ENCODE assay signal across 21 mouse cellular contexts in the genomic region with DNA sequence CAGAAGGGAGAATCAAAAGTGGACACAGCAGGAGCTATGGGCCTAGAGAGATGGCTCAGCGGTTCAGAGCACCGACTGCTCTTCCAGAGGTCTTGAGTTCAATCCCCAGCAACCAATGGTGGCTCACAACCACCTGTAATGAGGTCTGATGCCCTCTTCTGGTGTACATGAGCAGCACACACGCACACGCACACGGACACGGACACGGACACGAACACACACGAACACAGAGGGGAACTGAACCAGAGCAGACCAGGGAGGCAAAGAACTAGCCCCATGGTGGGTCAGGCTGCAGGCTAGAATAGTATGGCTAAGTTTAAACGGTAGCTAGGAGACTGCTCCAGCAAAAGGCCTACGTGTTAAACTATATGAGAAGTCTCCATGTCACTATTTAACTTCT. TPM values are rescaled to one million over a fixed set of nuclear protein-coding genes. Genes with fewer than 3 reads are reported as not detected.
DNase-seq lines count a peak whose midpoint lies in the region; ATAC-seq and TF ChIP-seq lines count a peak whose summit lies in the region.
"Had no signal": no experiment of that assay in that cellular context is flagged by ENCODE, and none has a peak within 500 bp of the region (broad histone marks: within the 10 kb centered on the region; RNA-seq: fewer than 3 reads in every experiment).

No protein-coding gene starts in this region.

- no peak overlapping the region for H3K4me2 ChIP-seq in liver, embryonic 12.5 days
- H3K4me2 ChIP-seq in midbrain, postnatal 0 days (ENCODE audit: low read depth, low read length, poor library complexity, severe bottlenecking), result no peak overlapping the region
- no peak overlapping the region for H3K4me2 ChIP-seq in midbrain, embryonic 15.5 days
- H3K4me2 ChIP-seq in intestine, embryonic 15.5 days (replicated peaks), result no peak overlapping the region
- H3K4me2 ChIP-seq: embryonic facial prominence, embryonic 13.5 days; forebrain, embryonic 13.5 days; heart, embryonic 12.5 days; hindbrain, embryonic 14.5 days had no signal

- no peaks in the 10 kb centered on the region for H3K27me3 ChIP-seq in cerebellum, adult 2 months (ENCODE audit: control insufficient read depth, insufficient read depth, low read length)
- H3K27me3 ChIP-seq in liver, adult 2 months (ENCODE audit: control insufficient read depth, insufficient read depth, low read length), result no peaks in the 10 kb centered on the region
- no peaks in the 10 kb centered on the region for H3K27me3 ChIP-seq in liver, embryonic 12.5 days (replicated peaks)
- no peaks in the 10 kb centered on the region for H3K27me3 ChIP-seq in midbrain, postnatal 0 days (ENCODE audit: insufficient read depth, low read length)
- no peaks in the 10 kb centered on the region for H3K27me3 ChIP-seq in midbrain, embryonic 15.5 days (replicated peaks)
- no peaks in the 10 kb centered on the region for H3K27me3 ChIP-seq in intestine, embryonic 15.5 days (replicated peaks)
- H3K27me3 ChIP-seq: embryonic facial prominence, embryonic 13.5 days; forebrain, embryonic 13.5 days; heart, embryonic 12.5 days; Patski had no signal

- 0 out of 2 replicates have a peak, but pooled peaks have one; percentile 2 for TF ChIP-seq CTCF in cerebellum, adult 2 months (IDR thresholded peaks at IDR 0.05; ENCODE audit: borderline replicate concordance, insufficient read depth, low read depth, low read length)
- 0 out of 2 replicates have a peak, but pooled peaks have one; percentile 3 for TF ChIP-seq CTCF in liver, adult 2 months (IDR thresholded peaks at IDR 0.05; ENCODE audit: low read depth, low read length)
- TF ChIP-seq CTCF in midbrain, postnatal 0 days (IDR thresholded peaks at IDR 0.05), result 0 out of 2 replicates have a peak, but pooled peaks have one; percentile 7

- no peak for DNase-seq in cerebellum, adult 2 months
- no peak for DNase-seq in cerebellum, postnatal 25 days
- no peak for DNase-seq in liver, adult 2 months (ENCODE audit: extremely low read depth, low read depth, low spot score)
- no peak for DNase-seq in midbrain, postnatal 0 days (ENCODE audit: low spot score)
- DNase-seq: adrenal gland, adult 8-10 months; adrenal gland, postnatal 36 days; B cell, adult 2 months; cerebellum, adult 8-10 months; cerebellum, postnatal 14 days; forebrain, postnatal 0 days; gastrocnemius, adult 2 months; gastrocnemius, postnatal 25 days had no signal

- no peak for ATAC-seq in liver, embryonic 12.5 days
- no peak for ATAC-seq in midbrain, postnatal 0 days (ENCODE audit: low FRiP score)
- ATAC-seq in midbrain, embryonic 15.5 days (replicated peaks), result no peak
- ATAC-seq in intestine, embryonic 15.5 days, result no peak
- ATAC-seq: forebrain, embryonic 13.5 days; forebrain, postnatal 0 days; Patski had no signal

- H3K79me2 ChIP-seq in liver, adult 2 months (ENCODE audit: control insufficient read depth, insufficient read depth, low read length), result no peaks in the 10 kb centered on the region

- H3K27ac ChIP-seq in cerebellum, adult 2 months (ENCODE audit: insufficient read depth, low read length), result no peak overlapping the region
- H3K27ac ChIP-seq in liver, adult 2 months (replicated peaks; ENCODE audit: insufficient read depth, low read depth, low read length), result no peak overlapping the region
- no peak overlapping the region for H3K27ac ChIP-seq in liver, embryonic 12.5 days
- no peak overlapping the region for H3K27ac ChIP-seq in midbrain, postnatal 0 days (ENCODE audit: low read depth, low read length)
- H3K27ac ChIP-seq in midbrain, embryonic 15.5 days, result no peak overlapping the region
- no peak overlapping the region for H3K27ac ChIP-seq in intestine, embryonic 15.5 days
- H3K27ac ChIP-seq: embryonic facial prominence, embryonic 13.5 days; forebrain, embryonic 13.5 days; gastrocnemius, adult 2 months; hindbrain, embryonic 10.5 days; hindbrain, embryonic 14.5 days had no signal

- no peak for TF ChIP-seq POLR2A in cerebellum, adult 2 months (IDR thresholded peaks at IDR 0.05; ENCODE audit: borderline replicate concordance, insufficient read depth, low read length)
- TF ChIP-seq POLR2A in liver, adult 2 months (IDR thresholded peaks at IDR 0.05; ENCODE audit: extremely low read depth, insufficient read depth, low read length), result no peak

- WGBS in cerebellum, adult 2 months, result 95% methylated on average over 11 of the region's 11 CpGs
- WGBS in liver, adult 2 months, result 96% methylated on average over 11 of the region's 11 CpGs
- WGBS in liver, embryonic 12.5 days (ENCODE audit: insufficient replicate concordance), result 90% methylated on average over 11 of the region's 11 CpGs
- 98% methylated on average over 11 of the region's 11 CpGs for WGBS in midbrain, postnatal 0 days
- 95% methylated on average over 11 of the region's 11 CpGs for WGBS in midbrain, embryonic 15.5 days
- WGBS in intestine, embryonic 15.5 days, result 96% methylated on average over 11 of the region's 11 CpGs

- H3K9ac ChIP-seq in liver, adult 2 months (ENCODE audit: low read depth, low read length), result no peak overlapping the region
- H3K9ac ChIP-seq in liver, embryonic 12.5 days, result no peak overlapping the region
- no peak overlapping the region for H3K9ac ChIP-seq in midbrain, postnatal 0 days (replicated peaks; ENCODE audit: low read length, poor library complexity, severe bottlenecking)
- no peak overlapping the region for H3K9ac ChIP-seq in midbrain, embryonic 15.5 days
- no peak overlapping the region for H3K9ac ChIP-seq in intestine, embryonic 15.5 days
- H3K9ac ChIP-seq: embryonic facial prominence, embryonic 13.5 days; forebrain, embryonic 13.5 days; forebrain, postnatal 0 days; heart, embryonic 12.5 days; hindbrain, embryonic 14.5 days had no signal

- H3K4me3 ChIP-seq in cerebellum, adult 2 months (replicated peaks; ENCODE audit: insufficient read depth, low read depth, low read length), result no peak overlapping the region
- H3K4me3 ChIP-seq in liver, adult 2 months (ENCODE audit: insufficient read depth, low read depth, low read length), result no peak overlapping the region
- no peak overlapping the region for H3K4me3 ChIP-seq in liver, embryonic 12.5 days
- H3K4me3 ChIP-seq in midbrain, postnatal 0 days (ENCODE audit: low read depth, low read length), result no peak overlapping the region
- no peak overlapping the region for H3K4me3 ChIP-seq in midbrain, embryonic 15.5 days
- H3K4me3 ChIP-seq in intestine, embryonic 15.5 days (replicated peaks), result no peak overlapping the region
- H3K4me3 ChIP-seq: embryonic facial prominence, embryonic 13.5 days; forebrain, embryonic 13.5 days; gastrocnemius, adult 2 months; heart, embryonic 12.5 days; hindbrain, embryonic 10.5 days had no signal

- no peaks in the 10 kb centered on the region for H3K9me3 ChIP-seq in liver, embryonic 12.5 days (replicated peaks)
- H3K9me3 ChIP-seq in midbrain, postnatal 0 days (ENCODE audit: low read length), result no peaks in the 10 kb centered on the region
- no peaks in the 10 kb centered on the region for H3K9me3 ChIP-seq in midbrain, embryonic 15.5 days
- no peaks in the 10 kb centered on the region for H3K9me3 ChIP-seq in intestine, embryonic 15.5 days
- H3K9me3 ChIP-seq: embryonic facial prominence, embryonic 13.5 days; forebrain, embryonic 13.5 days; heart, embryonic 12.5 days; hindbrain, embryonic 10.5 days had no signal

- H3K36me3 ChIP-seq in liver, adult 2 months (ENCODE audit: control insufficient read depth, insufficient read depth, low read length), result peaks cover 15% of the 10 kb centered on the region
- H3K36me3 ChIP-seq in liver, embryonic 12.5 days, result peaks cover 84% of the 10 kb centered on the region
- peaks cover 70% of the 10 kb centered on the region for H3K36me3 ChIP-seq in midbrain, postnatal 0 days (ENCODE audit: insufficient read depth, low read length)
- H3K36me3 ChIP-seq in midbrain, embryonic 15.5 days (replicated peaks), result peaks cover 76% of the 10 kb centered on the region
- peaks cover 38% of the 10 kb centered on the region for H3K36me3 ChIP-seq in intestine, embryonic 15.5 days

- H3K4me1 ChIP-seq in cerebellum, adult 2 months (ENCODE audit: control insufficient read depth, insufficient read depth, low read length), result no peaks in the 10 kb centered on the region
- H3K4me1 ChIP-seq in liver, adult 2 months (ENCODE audit: control insufficient read depth, insufficient read depth, low read length), result no peaks in the 10 kb centered on the region
- no peaks in the 10 kb centered on the region for H3K4me1 ChIP-seq in liver, embryonic 12.5 days
- H3K4me1 ChIP-seq in midbrain, postnatal 0 days (ENCODE audit: insufficient read depth, low read length), result no peaks in the 10 kb centered on the region
- H3K4me1 ChIP-seq in midbrain, embryonic 15.5 days, result no peaks in the 10 kb centered on the region
- no peaks in the 10 kb centered on the region for H3K4me1 ChIP-seq in intestine, embryonic 15.5 days (replicated peaks)
- H3K4me1 ChIP-seq: embryonic facial prominence, embryonic 13.5 days; forebrain, embryonic 13.5 days; heart, embryonic 12.5 days; hindbrain, embryonic 10.5 days had no signal

RNA-seq across cellular contexts. Expression of gene Kpna6, which starts 9.3 kb away (rescaled TPM):
- polyA plus RNA-seq in cerebellum, adult 2 months (2012; rRNA removed), result 55.3 and 56.9 TPM in 2 replicates
- 15.1 and 15.6 TPM in 2 replicates for total RNA-seq in liver, adult 2 months (2014; rRNA removed)
- polyA plus RNA-seq in liver, adult 2 months (2012; rRNA removed), result 17.4 and 19.4 TPM in 2 replicates
- 10.0 and 10.3 TPM in 2 replicates for polyA plus RNA-seq in liver, embryonic 12.5 days (2016; fragmentation: Nextera tagmentation; extraction: Ambion mirVana)
- 63.1 and 65.3 TPM in 2 replicates for total RNA-seq in midbrain, postnatal 0 days (2014; rRNA removed)
- polyA plus RNA-seq in midbrain, postnatal 0 days (2015; fragmentation: Nextera tagmentation; extraction: Ambion mirVana), result 13.5 and 14.9 TPM in 2 replicates
- polyA plus RNA-seq in midbrain, embryonic 15.5 days (2015; fragmentation: Nextera tagmentation; extraction: Ambion mirVana), result 18.9 and 19.5 TPM in 2 replicates
- 14.1 and 14.2 TPM in 2 replicates for polyA plus RNA-seq in intestine, embryonic 15.5 days (2015; fragmentation: Nextera tagmentation; extraction: Ambion mirVana)

RNA-seq across cellular contexts. Expression of gene Tmem39b, which starts 14.8 kb away (rescaled TPM):
- 13.2 and 13.8 TPM in 2 replicates for polyA plus RNA-seq in cerebellum, adult 2 months (2012; rRNA removed)
- 1.5 and 1.8 TPM in 2 replicates for total RNA-seq in liver, adult 2 months (2014; rRNA removed)
- polyA plus RNA-seq in liver, adult 2 months (2012; rRNA removed), result 12.5 and 15.6 TPM in 2 replicates
- polyA plus RNA-seq in liver, embryonic 12.5 days (2016; fragmentation: Nextera tagmentation; extraction: Ambion mirVana), result 4.9 and 6.0 TPM in 2 replicates
- total RNA-seq in midbrain, postnatal 0 days (2014; rRNA removed), result 26.0 and 29.6 TPM in 2 replicates
- 15.9 and 16.4 TPM in 2 replicates for polyA plus RNA-seq in midbrain, postnatal 0 days (2015; fragmentation: Nextera tagmentation; extraction: Ambion mirVana)
- 18.1 and 20.9 TPM in 2 replicates for polyA plus RNA-seq in midbrain, embryonic 15.5 days (2015; fragmentation: Nextera tagmentation; extraction: Ambion mirVana)
- 9.3 and 9.4 TPM in 2 replicates for polyA plus RNA-seq in intestine, embryonic 15.5 days (2015; fragmentation: Nextera tagmentation; extraction: Ambion mirVana)

RNA-seq across cellular contexts. Expression of gene Txlna, which starts 41.0 kb away (rescaled TPM):
- polyA plus RNA-seq in cerebellum, adult 2 months (2012; rRNA removed), result 40.0 and 40.6 TPM in 2 replicates
- 8.2 and 10.2 TPM in 2 replicates for total RNA-seq in liver, adult 2 months (2014; rRNA removed)
- 11.9 and 15.1 TPM in 2 replicates for polyA plus RNA-seq in liver, adult 2 months (2012; rRNA removed)
- polyA plus RNA-seq in liver, embryonic 12.5 days (2016; fragmentation: Nextera tagmentation; extraction: Ambion mirVana), result 45.4 and 45.7 TPM in 2 replicates
- total RNA-seq in midbrain, postnatal 0 days (2014; rRNA removed), result 33.4 and 38.2 TPM in 2 replicates
- 25.6 and 27.2 TPM in 2 replicates for polyA plus RNA-seq in midbrain, postnatal 0 days (2015; fragmentation: Nextera tagmentation; extraction: Ambion mirVana)
- 52.7 and 59.2 TPM in 2 replicates for polyA plus RNA-seq in midbrain, embryonic 15.5 days (2015; fragmentation: Nextera tagmentation; extraction: Ambion mirVana)
- polyA plus RNA-seq in intestine, embryonic 15.5 days (2015; fragmentation: Nextera tagmentation; extraction: Ambion mirVana), result 57.4 and 60.8 TPM in 2 replicates

RNA-seq across cellular contexts. Expression of gene Ccdc28b, which starts 58.1 kb away (rescaled TPM):
- polyA plus RNA-seq in cerebellum, adult 2 months (2012; rRNA removed), result 184 and 201 TPM in 2 replicates
- total RNA-seq in liver, adult 2 months (2014; rRNA removed), result 9.3 and 9.7 TPM in 2 replicates
- 7.2 and 7.6 TPM in 2 replicates for polyA plus RNA-seq in liver, adult 2 months (2012; rRNA removed)
- polyA plus RNA-seq in liver, embryonic 12.5 days (2016; fragmentation: Nextera tagmentation; extraction: Ambion mirVana), result 16.6 and 19.9 TPM in 2 replicates
- total RNA-seq in midbrain, postnatal 0 days (2014; rRNA removed), result 78.8 and 96.0 TPM in 2 replicates
- polyA plus RNA-seq in midbrain, postnatal 0 days (2015; fragmentation: Nextera tagmentation; extraction: Ambion mirVana), result 174 and 182 TPM in 2 replicates
- polyA plus RNA-seq in midbrain, embryonic 15.5 days (2015; fragmentation: Nextera tagmentation; extraction: Ambion mirVana), result 166 and 173 TPM in 2 replicates
- 37.9 and 44.4 TPM in 2 replicates for polyA plus RNA-seq in intestine, embryonic 15.5 days (2015; fragmentation: Nextera tagmentation; extraction: Ambion mirVana)
